Mouse (Mus musculus) cerebellum, adult 2 months (tissue): ENCODE results near the gene Wars.

Source experiments
- CTCF ChIP-seq: fragments of 200-500 bp; IDR thresholded peaks from 2 replicates; pipeline ENCODE4 v1.5.1; 2011; ENCODE audit warnings: low read depth, mild to moderate bottlenecking, control low read depth, low read length, moderate library complexity, borderline replicate concordance; ENCODE audit not compliant: insufficient read depth
- POLR2A ChIP-seq: fragments of 200-500 bp; IDR thresholded peaks from 2 replicates; pipeline ENCODE4 v1.6.1; 2011; ENCODE audit warnings: low read length, control low read depth, borderline replicate concordance; ENCODE audit not compliant: insufficient read depth

DNA sequence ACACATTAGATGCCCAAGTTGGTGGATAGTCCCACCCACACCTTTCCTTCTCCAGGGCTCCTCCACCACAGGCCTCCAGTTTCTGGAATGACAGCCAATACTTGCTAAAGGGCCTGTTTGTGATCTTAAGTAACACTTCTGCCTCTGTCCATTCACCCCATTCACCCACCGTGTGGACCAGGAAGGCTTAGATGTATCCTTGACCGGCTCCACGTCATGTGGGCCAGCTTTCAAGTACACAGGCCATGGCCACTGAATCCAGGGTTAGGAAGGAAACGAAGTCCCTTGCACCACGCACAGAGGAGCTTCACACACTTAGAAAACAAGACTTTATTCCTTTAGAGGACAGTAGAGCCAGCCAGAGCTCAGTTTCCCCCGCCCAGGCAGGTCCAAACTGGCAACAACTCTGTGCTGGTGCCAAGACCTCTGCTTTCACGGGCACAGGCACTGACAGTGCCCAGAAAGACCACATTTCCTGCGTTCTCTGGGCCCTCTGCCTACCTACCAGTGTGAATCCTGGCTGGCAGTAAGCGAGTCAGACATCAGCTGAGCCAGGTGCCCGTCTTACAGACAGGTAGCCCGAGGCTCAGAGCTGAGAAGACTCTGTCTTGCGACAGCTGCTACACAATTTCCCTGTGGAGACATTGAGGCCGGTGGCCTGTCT lies 68.3 kb downstream of the Wars start:
- no peak for TF ChIP-seq CTCF
- TF ChIP-seq POLR2A: no peak
